Mouse (Mus musculus): Measurements from ENCODE around the gene Plekhh3.

DNA sequence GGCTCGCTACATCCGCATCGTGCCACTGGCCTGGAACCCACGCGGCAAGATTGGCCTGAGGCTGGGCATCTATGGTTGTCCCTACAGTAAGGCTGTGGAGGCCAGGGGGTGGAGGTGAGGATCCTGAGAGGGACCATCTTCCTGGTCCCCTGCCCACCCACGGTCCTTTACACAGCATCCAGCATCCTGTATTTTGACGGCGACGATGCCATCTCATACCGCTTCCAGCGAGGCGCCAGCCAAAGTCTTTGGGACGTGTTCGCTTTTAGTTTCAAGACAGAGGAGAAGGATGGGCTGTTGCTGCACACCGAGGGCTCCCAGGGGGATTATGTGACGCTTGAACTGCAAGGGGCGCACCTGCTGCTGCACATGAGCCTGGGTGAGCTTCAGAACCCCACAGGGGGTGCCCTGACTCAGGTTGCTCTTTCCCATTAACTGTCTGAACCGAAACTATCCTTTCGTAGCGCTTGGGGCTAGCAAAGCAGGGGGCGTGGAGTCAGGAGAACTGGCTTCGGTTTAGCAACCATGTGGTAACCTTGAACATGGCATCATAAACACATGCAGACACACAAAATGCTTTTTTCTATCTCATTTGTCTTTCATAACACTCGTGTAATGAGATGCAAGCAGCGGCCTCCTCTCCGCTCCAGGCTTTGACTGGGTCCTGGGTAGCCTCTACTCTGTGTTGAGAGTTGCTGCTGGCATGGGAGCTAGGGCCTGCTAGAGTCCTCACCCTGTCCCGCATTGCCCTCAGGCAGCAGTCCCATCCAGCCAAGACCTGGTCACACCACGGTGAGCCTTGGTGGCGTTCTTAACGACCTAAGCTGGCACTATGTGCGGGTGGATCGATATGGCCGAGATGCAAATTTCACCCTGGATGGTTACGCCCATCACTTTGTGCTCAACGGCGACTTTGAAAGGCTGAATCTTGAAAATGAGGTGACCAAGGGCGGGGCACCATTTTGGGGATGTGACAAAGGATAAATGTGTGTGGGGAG, 7.2 kb upstream of the Plekhh3 start:
- TF ChIP-seq GATA1 (IDR thresholded peaks at IDR 0.05; ENCODE audit: low read length) (no peak), TAL1 (IDR thresholded peaks at IDR 0.05; ENCODE audit: low read length) (no peak)
